Mouse (Mus musculus) heart, postnatal 25 days (tissue): ENCODE results near the gene Dnajc22. TPM values are rescaled to one million over a fixed set of nuclear protein-coding genes. Genes with fewer than 3 reads are reported as not detected.

Source experiments
- DNase-seq: peaks from one replicate; pipeline ENCODE4 v3.0.0; 2022; ENCODE audit warnings: low spot score
- intact Hi-C: fragments of 180-260 bp; cut with DNase I; formaldehyde crosslinking; loops from one replicate; pipeline ENCODE4 v1.15.1; 2025
- total RNA-seq, 2 experiments: library from RNA; stranded (reverse); gene quantifications; 2 replicates each; pipeline ENCODE4 v1.2.3; 2021

Dnajc22 gene
- total RNA-seq, 2 experiments from 2014 or later: 0.16 to 0.45 TPM

- intact Hi-C loops: no loop called here
- DNase-seq: no peak
Measured at GRCm38 (mm10) chr15:99111139-99111538, 18.2 kb downstream of the Dnajc22 start.

- intact Hi-C loops: no loop called here
- no peak for DNase-seq
Measured at GRCm38 (mm10) chr15:99111809-99112208, 18.8 kb downstream of the Dnajc22 start.

- no peak for DNase-seq
- intact Hi-C loops: no loop called here
Measured at GRCm38 (mm10) chr15:99112843-99113395, 19.9 kb downstream of the Dnajc22 start.

GRCm38 (mm10) chr15:99113396-99113975 lies 20.5 kb downstream of the Dnajc22 start:
- DNase-seq: no peak
- intact Hi-C loops: no loop called here

GRCm38 (mm10) chr15:99114312-99115064 lies 21.5 kb downstream of the Dnajc22 start:
- DNase-seq: no peak
- intact Hi-C loops: no loop called here

GRCm38 (mm10) chr15:99115065-99115423 lies 22.1 kb downstream of the Dnajc22 start:
- intact Hi-C loops: no loop called here
- no peak for DNase-seq

- no peak for DNase-seq
- intact Hi-C loops: no loop called here
Measured at GRCm38 (mm10) chr15:99116539-99116938, 23.6 kb downstream of the Dnajc22 start.

- intact Hi-C loops: loop anchor here (10.0 kb wide), 1 partner anchor 456 kb away; the partner anchor contains the start of gene Ddx23
Measured at GRCm38 (mm10) chr15:99120814-99121213, 27.8 kb downstream of the Dnajc22 start.

GRCm38 (mm10) chr15:99122642-99123041 lies 29.7 kb downstream of the Dnajc22 start:
- intact Hi-C loops: loop anchor here (10.0 kb wide), 1 partner anchor 458 kb away; the partner anchor contains the start of gene Ddx23
- no peak for DNase-seq

More at GRCm38 (mm10) chr15:99120814-99121213, 27.8 kb downstream of the Dnajc22 start:
- DNase-seq: no peak

- intact Hi-C loops: loop anchor here (10.0 kb wide), 1 partner anchor 461 kb away; the partner anchor contains the start of gene Ddx23
- no peak for DNase-seq
Measured at GRCm38 (mm10) chr15:99125711-99126080, 32.7 kb downstream of the Dnajc22 start, which contains the start of gene Spats2. TSS of gene Spats2 (plus strand) at chr15:99125916.

- intact Hi-C loops: loop anchor here (10.0 kb wide), 1 partner anchor 461 kb away; the partner anchor contains the start of gene Ddx23
- DNase-seq: peak; percentile 70
Measured at GRCm38 (mm10) chr15:99126081-99126815, 33.3 kb downstream of the Dnajc22 start.

GRCm38 (mm10) chr15:99126816-99127365 lies 33.9 kb downstream of the Dnajc22 start:
- intact Hi-C loops: loop anchor here (10.0 kb wide), 1 partner anchor 462 kb away; the partner anchor contains the start of gene Ddx23
- DNase-seq: no peak

- DNase-seq: no peak
- intact Hi-C loops: loop anchor here (10.0 kb wide), 1 partner anchor 463 kb away; the partner anchor contains the start of gene Ddx23
Measured at GRCm38 (mm10) chr15:99127851-99128522, 35.0 kb downstream of the Dnajc22 start.

GRCm38 (mm10) chr15:99129441-99129840 lies 36.5 kb downstream of the Dnajc22 start:
- DNase-seq: no peak
- intact Hi-C loops: loop anchor here (10.0 kb wide), 1 partner anchor 465 kb away; the partner anchor contains the start of gene Ddx23

GRCm38 (mm10) chr15:99129956-99130910 lies 37.3 kb downstream of the Dnajc22 start:
- intact Hi-C loops: loop anchor here (10.0 kb wide), 1 partner anchor 465 kb away; the partner anchor contains the start of gene Ddx23
- DNase-seq: no peak

- no peak for DNase-seq
- intact Hi-C loops: no loop called here
Measured at GRCm38 (mm10) chr15:99138389-99138788, 45.4 kb downstream of the Dnajc22 start.

GRCm38 (mm10) chr15:99139669-99140068 lies 46.7 kb downstream of the Dnajc22 start:
- no peak for DNase-seq
- intact Hi-C loops: loop anchor here (2.0 kb wide), 1 partner anchor 57 kb away; no protein-coding TSS in a partner anchor

GRCm38 (mm10) chr15:99150516-99150915 lies 57.5 kb downstream of the Dnajc22 start:
- no peak for DNase-seq
- intact Hi-C loops: no loop called here
